Mouse (Mus musculus) CH12.LX (cell line): ENCODE measurements around the gene Abcd3. TPM values are rescaled to one million over a fixed set of nuclear protein-coding genes. Genes with fewer than 3 reads are reported as not detected.

Experiments used
- DNase-seq: peaks from one replicate; pipeline ENCODE4 v3.0.0-alpha.2; 2013; ENCODE audit errors: extremely low read depth
- H3K27ac ChIP-seq: 2 replicates; pipeline ENCODE4 v1.5.1; 2012; ENCODE audit warnings: low read depth, mild to moderate bottlenecking, control low read depth, moderate library complexity; ENCODE audit not compliant: insufficient read depth
- H3K27me3 ChIP-seq: replicated peaks from 2 replicates; pipeline ENCODE3; 2012; ENCODE audit warnings: inconsistent platforms
- H3K36me3 ChIP-seq, 2 experiments: replicated peaks in 1 of 2; 2 replicates each; pipeline versions ENCODE3 to v1.6.1; 2012; ENCODE audit warnings: inconsistent platforms in 1 of 2, low read length in 1 of 2, mild to moderate bottlenecking in 1 of 2, mixed read lengths in 1 of 2, moderate library complexity in 1 of 2; ENCODE audit not compliant: control insufficient read depth in 1 of 2, insufficient read depth in 1 of 2
- H3K4me1 ChIP-seq, 2 experiments: 2 replicates each; pipeline ENCODE4 v1.6.1; 2012; ENCODE audit warnings: inconsistent platforms in 1 of 2, moderate library complexity in 1 of 2; ENCODE audit not compliant: insufficient read depth in 2 of 2, control insufficient read depth in 1 of 2
- H3K4me2 ChIP-seq: 2 replicates; pipeline ENCODE4 v1.6.1; 2012; ENCODE audit warnings: low read depth, mild to moderate bottlenecking, control low read depth; ENCODE audit not compliant: poor library complexity, insufficient read depth, severe bottlenecking
- H3K4me3 ChIP-seq, 3 experiments: fragments of 150-350 bp in 1 of 3; sonication (generic) in 1 of 3; replicated peaks in 1 of 3; 2 replicates each; pipeline versions ENCODE3 to v1.5.1; 2011 to 2012; ENCODE audit warnings: low read depth in 2 of 3, low read length in 2 of 3, mild to moderate bottlenecking in 2 of 3, moderate library complexity in 2 of 3, control low read depth in 1 of 3, improper control_type of control experiment in 1 of 3, inconsistent platforms in 1 of 3, mixed read lengths in 1 of 3; ENCODE audit not compliant: poor library complexity in 1 of 3
- H3K79me2 ChIP-seq: replicated peaks from 2 replicates; pipeline ENCODE4 v1.6.1; 2012; ENCODE audit warnings: mild to moderate bottlenecking, moderate library complexity; ENCODE audit not compliant: control insufficient read depth, poor library complexity, insufficient read depth, severe bottlenecking; ENCODE audit errors: extremely low read depth
- H3K9ac ChIP-seq: 2 replicates; pipeline ENCODE4 v1.6.1; 2012; ENCODE audit warnings: low read depth, mild to moderate bottlenecking, control low read depth, moderate library complexity; ENCODE audit not compliant: insufficient read depth
- H3K9me3 ChIP-seq: replicated peaks from 2 replicates; pipeline ENCODE3; 2012; ENCODE audit warnings: low read length, inconsistent platforms, mixed read lengths
- BHLHE40 ChIP-seq: IDR thresholded peaks from 2 replicates; pipeline ENCODE4 v1.6.1; 2011; ENCODE audit warnings: mild to moderate bottlenecking, low read depth, low read length, improper control_type of control experiment
- CHD1 ChIP-seq: IDR thresholded peaks from 2 replicates; pipeline ENCODE4 v1.6.1; 2012; ENCODE audit warnings: low read depth, low read length, improper control_type of control experiment, inconsistent platforms
- CHD2 ChIP-seq: IDR thresholded peaks from 2 replicates; pipeline ENCODE4 v1.6.1; 2011; ENCODE audit warnings: low read length, improper control_type of control experiment
- CTCF ChIP-seq, 2 experiments: IDR thresholded peaks in 1 of 2; conservative IDR thresholded peaks in 1 of 2; 2 replicates each; pipeline ENCODE4 v1.5.1; 2011 to 2012; ENCODE audit warnings: low read depth in 2 of 2, low read length in 2 of 2, improper control_type of control experiment in 1 of 2, inconsistent platforms in 1 of 2, mild to moderate bottlenecking in 1 of 2, moderate library complexity in 1 of 2
- EP300 ChIP-seq: IDR thresholded peaks from 2 replicates; pipeline ENCODE4 v1.6.1; 2011; ENCODE audit warnings: low read length, improper control_type of control experiment
- HCFC1 ChIP-seq: IDR thresholded peaks from 2 replicates; pipeline ENCODE4 v1.6.1; 2012; ENCODE audit warnings: low read depth, mild to moderate bottlenecking, inconsistent platforms, low read length, improper control_type of control experiment
- JUN ChIP-seq: IDR thresholded peaks from 2 replicates; pipeline ENCODE4 v1.6.1; 2011; ENCODE audit warnings: low read depth, mild to moderate bottlenecking, low read length, improper control_type of control experiment, moderate library complexity; ENCODE audit not compliant: insufficient read depth
- MAFK ChIP-seq: IDR thresholded peaks from 2 replicates; pipeline ENCODE4 v1.6.1; 2011; ENCODE audit warnings: low read length, improper control_type of control experiment; ENCODE audit not compliant: insufficient replicate concordance
- MAX ChIP-seq: IDR thresholded peaks from 2 replicates; pipeline ENCODE4 v1.6.1; 2011; ENCODE audit warnings: low read length, improper control_type of control experiment
- MAZ ChIP-seq: IDR thresholded peaks from 2 replicates; pipeline ENCODE4 v1.6.1; 2012; ENCODE audit warnings: low read depth, mild to moderate bottlenecking, inconsistent platforms, low read length, improper control_type of control experiment, moderate library complexity
- MEF2A ChIP-seq: IDR thresholded peaks from 2 replicates; pipeline ENCODE4 v1.6.1; 2014; ENCODE audit warnings: low read depth, mild to moderate bottlenecking, inconsistent platforms, low read length, improper control_type of control experiment, borderline replicate concordance
- MYC ChIP-seq: IDR thresholded peaks from 2 replicates; pipeline ENCODE4 v1.6.1; 2011; ENCODE audit warnings: low read depth, mild to moderate bottlenecking, improper control_type of control experiment, low read length
- NELFE ChIP-seq: IDR thresholded peaks from 2 replicates; pipeline ENCODE4 v1.6.1; 2011; ENCODE audit warnings: low read depth, low read length, improper control_type of control experiment
- NRF1 ChIP-seq: IDR thresholded peaks from 2 replicates; pipeline ENCODE4 v1.6.1; 2014; ENCODE audit warnings: low read depth, mild to moderate bottlenecking, inconsistent platforms, low read length, improper control_type of control experiment, moderate library complexity
- POLR2A ChIP-seq: IDR thresholded peaks from 2 replicates; pipeline ENCODE4 v1.6.1; 2011; ENCODE audit warnings: low read depth, mild to moderate bottlenecking, improper control_type of control experiment, low read length
- POLR2AphosphoS2 ChIP-seq: IDR thresholded peaks from 2 replicates; pipeline ENCODE4 v1.6.1; 2011; ENCODE audit warnings: low read depth, low read length, improper control_type of control experiment
- RAD21 ChIP-seq: IDR thresholded peaks from 2 replicates; pipeline ENCODE4 v1.6.1; 2011; ENCODE audit warnings: low read depth, mild to moderate bottlenecking, low read length, improper control_type of control experiment, moderate library complexity
- SIN3A ChIP-seq: IDR thresholded peaks from 2 replicates; pipeline ENCODE4 v1.6.1; 2012; ENCODE audit warnings: low read length, improper control_type of control experiment, inconsistent platforms
- SMC3 ChIP-seq: IDR thresholded peaks from 2 replicates; pipeline ENCODE4 v1.6.1; 2011; ENCODE audit warnings: low read depth, low read length, improper control_type of control experiment
- TCF12 ChIP-seq: IDR thresholded peaks from 2 replicates; pipeline ENCODE4 v1.6.1; 2014; ENCODE audit warnings: low read depth, mild to moderate bottlenecking, inconsistent platforms, low read length, improper control_type of control experiment
- USF1 ChIP-seq: IDR thresholded peaks from 2 replicates; pipeline ENCODE4 v1.6.1; 2014; ENCODE audit warnings: low read depth, mild to moderate bottlenecking, inconsistent platforms, low read length, improper control_type of control experiment
- USF2 ChIP-seq: conservative IDR thresholded peaks from 2 replicates; pipeline ENCODE4 v1.6.1; 2011; ENCODE audit warnings: low read depth, low read length, improper control_type of control experiment
- ZMIZ1 ChIP-seq: IDR thresholded peaks from 2 replicates; pipeline ENCODE4 v1.6.1; 2012; ENCODE audit warnings: low read depth, mild to moderate bottlenecking, inconsistent platforms, low read length, improper control_type of control experiment
- dilution Hi-C: fragments of 300-500 bp; cut with MboI; formaldehyde crosslinking; loops from 2 replicates; pipeline ENCODE4 v1.14.3; 2020; ENCODE audit warnings: low sequenced_read_pairs; ENCODE audit not compliant: extremely low pct_unique_long_range_greater_than_20kb, extremely low pct_ligation_motif_present
- in situ Hi-C: fragments of 300-500 bp; cut with MboI; formaldehyde crosslinking; loops from 3 replicates; pipeline ENCODE4 v1.14.3; 2019; ENCODE audit warnings: low sequenced_read_pairs, low pct_ligation_motif_present, low pct_unique_long_range_greater_than_20kb, mixed read lengths
- polyA plus RNA-seq: library from polyadenylated mRNA; unstranded; fragments of >175 nt; gene quantifications from 2 replicates; pipeline ENCODE4 v1.2.1, GENCODE M21; 2012; ENCODE audit warnings: low read depth; ENCODE audit not compliant: insufficient read length
- total RNA-seq, 2 experiments: library from RNA; depleted of rRNA; stranded (reverse); fragments of 300-350 nt in 1 of 2; fragments of >200 nt in 1 of 2; gene quantifications; 2 replicates each; pipeline ENCODE4 v1.2.3; 2012 to 2014

Gene Abcd3
- total and polyA plus RNA-seq, 3 experiments = 53.5 to 65.9 (median 53.8) TPM

DNA sequence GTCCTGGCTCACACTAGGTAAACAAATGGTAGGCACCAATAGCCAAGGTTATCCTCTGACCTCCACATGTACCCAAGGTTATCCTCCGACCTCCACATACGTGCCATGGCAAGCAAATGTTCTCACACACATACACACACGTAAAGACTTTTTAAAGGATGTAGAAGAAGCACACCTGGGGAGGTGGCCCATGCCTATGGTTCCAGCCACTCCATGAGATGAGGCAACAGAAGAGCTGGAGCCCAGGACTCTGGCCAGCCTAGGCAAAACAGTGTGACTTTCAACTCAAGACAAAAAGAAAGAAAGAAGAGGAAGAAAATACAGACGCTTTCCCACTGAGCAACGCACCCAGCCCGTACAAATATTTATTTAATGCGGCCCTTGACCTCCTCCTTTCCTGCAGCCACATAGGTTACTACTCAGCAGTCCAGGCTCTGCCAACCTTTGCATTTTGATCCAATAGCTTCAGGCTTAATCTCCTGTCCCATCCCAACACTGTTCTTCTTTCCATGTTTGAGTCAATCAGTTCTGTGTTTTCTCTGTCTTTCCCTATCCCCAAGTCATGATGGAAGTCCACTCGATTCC is 6.5 kb upstream of the Abcd3 start:
- no peak for DNase-seq
- dilution Hi-C loops = no loop called here

DNA sequence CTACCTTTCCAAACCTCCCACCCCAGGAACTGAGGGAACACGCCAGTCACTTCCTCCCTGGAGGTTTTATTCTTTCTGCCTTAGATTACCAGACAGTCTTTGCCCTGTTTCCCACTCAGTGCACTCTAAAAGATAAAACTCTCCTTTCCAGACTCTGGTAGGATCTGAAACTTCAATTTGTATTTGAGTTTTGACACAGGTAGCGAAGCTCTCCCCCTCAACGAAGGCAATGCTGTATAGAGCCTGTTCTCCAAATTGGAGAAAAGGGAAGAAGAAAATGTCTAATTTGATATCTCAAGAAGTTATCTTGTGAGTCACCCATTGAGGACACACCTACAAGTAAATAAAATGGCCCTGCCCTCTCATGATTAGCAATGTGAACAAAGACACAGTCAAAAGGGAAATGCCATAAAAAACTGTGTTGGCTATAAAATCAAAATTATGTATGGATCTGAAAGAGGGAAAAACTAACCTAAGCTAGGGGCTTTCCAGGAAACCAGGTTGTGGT is 4.6 kb upstream of the Abcd3 start:
- Histone ChIP-seq H3K9ac (no peak overlapping the region), H3K9me3 (no peaks in the 10 kb centered on the region), H3K4me1 (peaks cover 3 to 29% of the 10 kb centered on the region in 2 experiments; a peak in 3 of 4 replicates)

More for the DNA sequence above, 6.5 kb upstream of the Abcd3 start:
- Histone ChIP-seq H3K9me3 (no peaks in the 10 kb centered on the region), H3K36me3 (no peaks in the 10 kb centered on the region), H3K27me3 (no peaks in the 10 kb centered on the region), H3K4me1 (peaks cover 3 to 23% of the 10 kb centered on the region in 2 experiments; a peak in 1 of 4 replicates), H3K27ac (no peak overlapping the region), H3K4me2 (no peak overlapping the region), H3K4me3 (no peak overlapping the region), H3K9ac (no peak overlapping the region), H3K79me2 (no peaks in the 10 kb centered on the region)
- in situ Hi-C loops = no loop called here
- TF ChIP-seq MAFK = no peak
- TF ChIP-seq POLR2A = no peak
- no peak for TF ChIP-seq HCFC1
- no peak for TF ChIP-seq BHLHE40
- no peak for TF ChIP-seq RAD21
- TF ChIP-seq CHD1 = no peak
- TF ChIP-seq NELFE = no peak
- no peak for TF ChIP-seq EP300

More for the DNA sequence above, 4.6 kb upstream of the Abcd3 start:
- H3K79me2 ChIP-seq = no peaks in the 10 kb centered on the region
- H3K4me3 ChIP-seq = no peak overlapping the region
- H3K4me2 ChIP-seq = no peak overlapping the region
- TF ChIP-seq POLR2AphosphoS2 (no peak), CHD1 (no peak), USF1 (no peak), CTCF (conservative IDR thresholded peaks at IDR 0.05 in 1 of 2, IDR thresholded peaks at IDR 0.05 in 1 of 2; ENCODE audit: low read depth in 2 of 2, low read length in 2 of 2) (no peak), ZMIZ1 (no peak), TCF12 (no peak), SMC3 (no peak), MEF2A (no peak), MAX (no peak), MAZ (no peak), NRF1 (no peak), USF2 (no peak), NELFE (no peak), CHD2 (no peak), MYC (no peak), SIN3A (no peak), JUN (no peak)
- TF ChIP-seq, all 38 proteins: peak for 0
- in situ Hi-C loops = no loop called here
- Histone ChIP-seq H3K36me3 (no peaks in the 10 kb centered on the region), H3K27ac (no peak overlapping the region), H3K27me3 (no peaks in the 10 kb centered on the region)
- DNase-seq = no peak
- dilution Hi-C loops = no loop called here
